Mouse (Mus musculus) monocyte, adult 5-6 weeks (primary cell): ENCODE measurements at regions not wholly inside any gene's neighbourhood (a gene's known extent, or its start where the extent isn't known, plus 50 kb on each side); places are given as distances from the start of the nearest gene placed in this dataset.

Source experiments
- ATAC-seq: fragments of 153-309, 156-312 bp; replicated peaks from 2 replicates; pipeline ENCODE4 v1.8.0; 2017; ENCODE audit warnings: mild to moderate bottlenecking; ENCODE audit not compliant: low TSS enrichment, insufficient number of reproducible peaks, severe bottlenecking, poor library complexity, low FRiP score

GRCm38 (mm10) chr13:60486871-60487270 is 114.9 kb upstream of the Dapk1 start:
- ATAC-seq = no peak

DNA sequence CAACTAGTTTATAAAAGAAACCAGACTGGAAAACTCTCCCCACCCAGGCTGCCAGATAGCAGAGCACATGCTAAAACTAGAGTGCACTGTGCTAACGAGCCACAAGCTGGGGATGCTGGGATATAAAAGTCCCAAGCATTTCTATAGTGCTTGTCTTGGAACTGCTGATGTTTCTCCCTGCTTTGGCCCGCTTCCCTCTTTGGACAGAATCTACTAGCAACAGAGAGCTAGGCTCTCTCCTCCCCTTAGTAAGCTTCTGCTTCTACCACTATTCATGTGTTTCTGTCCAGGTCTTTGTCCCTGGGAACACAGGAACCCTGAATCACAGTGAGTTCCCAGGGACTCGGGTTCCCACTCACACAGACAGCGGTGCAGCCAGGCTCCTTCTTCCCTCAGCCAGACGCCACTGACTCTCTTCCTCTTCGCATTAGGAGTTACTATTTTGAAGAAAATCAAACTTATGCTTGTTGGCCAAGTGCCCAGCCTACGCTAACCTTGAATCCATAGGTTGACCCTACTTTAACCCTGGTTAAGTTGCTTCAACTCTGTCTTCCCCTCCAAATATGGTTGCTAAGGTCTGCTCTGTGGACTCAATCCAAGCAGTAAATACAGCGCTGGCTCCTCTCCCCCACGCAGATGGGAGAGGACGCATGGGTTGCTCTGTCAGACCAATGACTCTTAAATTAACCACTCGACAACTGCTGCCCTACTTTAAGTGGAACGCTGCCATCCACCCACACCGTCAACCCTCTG is 113.4 kb upstream of the Dapk1 start:
- ATAC-seq = no peak

GRCm38 (mm10) chr13:60488884-60489265 is 112.9 kb upstream of the Dapk1 start:
- no peak for ATAC-seq

- ATAC-seq = no peak
Observed at GRCm38 (mm10) chr13:60491948-60492464, 109.7 kb upstream of the Dapk1 start.

DNA sequence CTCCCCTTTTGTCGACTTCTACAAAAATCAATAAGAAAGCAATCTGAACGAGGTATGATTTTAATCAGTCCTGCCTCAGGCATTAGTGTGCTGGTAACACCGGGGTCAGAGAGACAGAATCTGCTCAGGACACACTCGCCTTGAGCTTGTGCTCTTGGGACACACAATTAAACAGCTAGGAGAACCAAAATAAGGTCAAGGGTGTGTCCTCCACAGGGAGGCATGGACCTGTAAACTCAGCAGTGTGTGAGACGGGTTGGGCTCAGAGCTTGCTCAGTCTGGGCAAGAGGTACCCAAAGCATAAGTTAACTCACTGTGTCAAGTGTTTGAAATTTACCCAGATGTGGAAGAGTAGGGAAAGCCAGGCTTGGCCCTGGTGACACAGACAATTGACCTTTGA is 107.9 kb upstream of the Dapk1 start:
- no peak for ATAC-seq

- no peak for ATAC-seq
Observed at GRCm38 (mm10) chr13:60497714-60498400, 103.9 kb upstream of the Dapk1 start.

DNA sequence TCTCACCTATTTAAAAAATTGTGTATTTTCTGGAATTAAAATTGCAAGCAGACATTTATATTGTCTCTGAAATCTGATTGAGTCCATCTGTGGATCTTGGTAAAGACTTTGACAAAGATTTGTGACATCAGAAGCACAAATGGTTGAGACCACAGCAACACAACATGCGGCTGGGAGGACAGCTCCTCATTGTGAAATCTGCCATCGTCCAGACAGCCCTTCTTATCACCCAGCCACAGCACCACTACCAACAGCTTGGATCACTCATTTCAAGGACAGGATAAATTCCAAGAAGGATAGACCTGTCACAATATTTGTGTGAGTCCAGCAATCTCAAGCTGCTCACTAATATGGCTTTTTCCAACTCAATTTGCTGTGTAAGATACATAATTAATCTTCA is 97.6 kb upstream of the Dapk1 start:
- ATAC-seq = no peak

GRCm38 (mm10) chr13:60507611-60508010 is 94.1 kb upstream of the Dapk1 start:
- ATAC-seq = no peak

- ATAC-seq = no peak
Observed at GRCm38 (mm10) chr13:60508054-60508453, 93.7 kb upstream of the Dapk1 start.

DNA sequence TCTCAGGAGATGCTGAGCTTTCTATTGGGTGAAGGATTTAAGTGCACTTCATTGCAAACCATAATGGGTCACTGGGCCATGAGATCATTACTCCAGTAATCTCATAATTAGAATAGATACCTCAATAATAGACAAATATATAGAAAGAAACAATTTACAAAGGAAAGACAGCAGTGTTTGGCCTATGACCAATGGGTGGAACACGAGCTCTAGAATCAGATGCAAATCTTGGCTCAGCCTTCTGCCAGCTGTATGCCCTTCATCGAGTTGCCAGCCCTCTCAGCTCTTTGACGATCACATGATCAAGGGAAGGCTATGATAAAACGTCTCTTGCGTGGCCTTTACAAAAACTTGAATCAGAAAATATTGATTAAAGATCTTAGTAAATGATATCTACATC is 92.9 kb upstream of the Dapk1 start:
- no peak for ATAC-seq

DNA sequence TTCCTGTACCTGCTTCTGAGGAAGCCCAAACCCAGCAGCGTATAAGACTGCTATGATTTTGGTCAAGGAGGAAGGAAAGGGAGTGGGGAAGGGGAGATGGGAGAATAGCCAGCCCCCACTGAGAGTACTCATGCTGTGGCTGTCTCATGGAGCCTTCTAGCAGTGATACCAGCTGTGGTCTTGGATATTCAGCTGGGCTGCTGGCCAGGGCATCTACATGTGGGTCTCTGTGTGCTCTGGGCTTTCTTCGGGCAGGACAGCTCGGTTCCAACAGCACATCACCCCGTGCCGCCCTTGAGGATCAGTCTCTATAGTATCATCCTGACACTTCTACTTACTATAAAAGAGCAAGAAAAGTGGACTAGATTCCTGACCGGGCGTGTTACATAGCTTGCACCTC is 90.6 kb upstream of the Dapk1 start:
- no peak for ATAC-seq

- ATAC-seq = no peak
Observed at GRCm38 (mm10) chr13:60511628-60512027, 90.1 kb upstream of the Dapk1 start.

DNA sequence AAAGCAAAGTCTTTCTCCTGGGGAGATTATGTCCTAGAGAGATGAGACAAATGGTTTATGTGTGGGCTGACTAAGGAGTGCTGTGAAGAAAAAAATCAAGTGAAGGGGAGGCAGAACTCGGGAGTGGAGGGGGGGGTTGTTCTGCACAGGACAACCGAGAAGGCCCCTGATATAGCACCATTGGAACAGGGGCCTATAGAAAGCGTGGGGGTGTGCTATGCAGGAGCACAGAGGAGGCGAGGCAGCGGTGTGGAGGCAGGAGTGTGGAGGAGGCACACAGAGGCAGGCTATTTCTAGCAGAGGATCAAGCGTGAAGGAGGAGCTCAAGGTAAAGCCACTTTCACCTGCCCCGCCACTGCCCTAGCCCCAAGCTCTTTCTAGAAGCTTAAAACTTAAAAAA is 88.0 kb upstream of the Dapk1 start:
- no peak for ATAC-seq

- no peak for ATAC-seq
Observed at GRCm38 (mm10) chr13:60514806-60515205, 86.9 kb upstream of the Dapk1 start.

- ATAC-seq = no peak
Observed at GRCm38 (mm10) chr13:60518010-60518409, 83.7 kb upstream of the Dapk1 start.

- ATAC-seq = no peak
Observed at GRCm38 (mm10) chr13:60519708-60520107, 82.0 kb upstream of the Dapk1 start.

DNA sequence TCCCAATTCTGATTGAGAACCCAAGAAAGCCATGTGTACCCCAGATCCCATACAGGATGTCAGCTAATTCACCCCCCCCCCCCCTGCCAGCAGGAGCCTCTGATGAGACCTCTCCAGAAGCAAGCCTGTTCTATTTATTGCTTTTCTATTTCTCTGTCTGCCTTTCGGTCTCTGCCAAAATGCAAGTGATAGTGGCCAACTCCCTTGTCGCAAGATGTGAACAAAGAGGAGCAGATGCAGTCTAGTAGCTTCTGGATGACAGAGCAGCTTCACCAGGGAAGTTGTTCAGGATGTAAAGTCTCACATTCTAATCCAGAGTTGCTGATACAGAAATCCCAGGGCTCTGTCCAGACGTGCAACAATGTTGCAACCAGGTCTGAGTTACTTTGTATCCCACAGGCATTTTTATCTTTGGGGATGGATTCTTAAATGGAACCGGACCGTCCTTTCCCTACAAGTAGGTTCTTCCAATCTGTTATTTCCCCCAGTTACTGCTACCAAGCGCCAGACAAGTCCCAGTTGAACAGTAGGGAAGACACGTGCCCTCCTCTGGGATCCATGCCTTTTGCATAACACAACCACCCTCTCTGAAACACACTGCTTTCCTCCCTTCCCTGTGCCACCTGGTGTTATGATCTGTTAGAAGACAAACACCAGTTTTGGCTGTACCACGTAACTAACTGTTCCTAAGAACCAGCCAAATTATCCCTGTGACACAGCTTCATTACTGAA is 78.9 kb upstream of the Dapk1 start:
- no peak for ATAC-seq

GRCm38 (mm10) chr13:60527806-60528205 is 73.9 kb upstream of the Dapk1 start:
- ATAC-seq = no peak

- ATAC-seq = no peak
Observed at GRCm38 (mm10) chr13:60528819-60529218, 72.9 kb upstream of the Dapk1 start.
